Mouse (Mus musculus) MEL (cell line): Measurements from ENCODE around the gene Rasgrp1. TPM values are rescaled to one million over a fixed set of nuclear protein-coding genes. Genes with fewer than 3 reads are reported as not detected.

Experiments
- DNase-seq: peaks from one replicate; pipeline ENCODE4 v3.0.0; 2011; ENCODE audit warnings: low read depth, low spot score
- H3K27ac ChIP-seq: 2 replicates; pipeline ENCODE4 v1.5.1; 2012; ENCODE audit warnings: low read depth, mild to moderate bottlenecking, control low read depth, low read length, moderate library complexity; ENCODE audit not compliant: control insufficient read depth
- H3K27me3 ChIP-seq, 2 experiments: fragments of 150-350 bp in 1 of 2; sonication (generic) in 1 of 2; 2 replicates each; pipeline ENCODE4 v1.6.1; 2012; ENCODE audit warnings: low read length in 2 of 2, mild to moderate bottlenecking in 2 of 2, improper control_type of control experiment in 1 of 2, moderate library complexity in 1 of 2; ENCODE audit not compliant: insufficient read depth in 2 of 2, control insufficient read depth in 1 of 2
- H3K36me3 ChIP-seq, 2 experiments: 2 replicates each; pipeline ENCODE4 v1.6.1; 2012 to 2014; ENCODE audit warnings: low read length in 2 of 2, improper control_type of control experiment in 1 of 2, inconsistent platforms in 1 of 2, mild to moderate bottlenecking in 1 of 2; ENCODE audit not compliant: insufficient read depth in 2 of 2, control insufficient read depth in 1 of 2
- H3K4me1 ChIP-seq, 2 experiments: fragments of 150-350 bp in 1 of 2; sonication (generic) in 1 of 2; 2 replicates each; pipeline ENCODE4 v1.6.1; 2012; ENCODE audit warnings: low read length in 2 of 2, improper control_type of control experiment in 1 of 2, mild to moderate bottlenecking in 1 of 2; ENCODE audit not compliant: insufficient read depth in 2 of 2, control insufficient read depth in 1 of 2
- H3K4me3 ChIP-seq, 2 experiments: fragments of 150-350 bp in 1 of 2; sonication (generic) in 1 of 2; 2 replicates each; pipeline ENCODE4 v1.5.1; 2012; ENCODE audit warnings: low read depth in 2 of 2, low read length in 2 of 2, mild to moderate bottlenecking in 2 of 2, moderate library complexity in 2 of 2, control low read depth in 1 of 2, improper control_type of control experiment in 1 of 2; ENCODE audit not compliant: control insufficient read depth in 1 of 2, insufficient read depth in 1 of 2
- H3K79me2 ChIP-seq: 2 replicates; pipeline ENCODE4 v1.6.1; 2012; ENCODE audit warnings: mild to moderate bottlenecking, low read length, moderate library complexity; ENCODE audit not compliant: control insufficient read depth, poor library complexity, insufficient read depth
- H3K9ac ChIP-seq: 2 replicates; pipeline ENCODE4 v1.6.1; 2012; ENCODE audit warnings: low read depth, mild to moderate bottlenecking, control low read depth, low read length, moderate library complexity; ENCODE audit not compliant: control insufficient read depth, poor library complexity, severe bottlenecking
- H3K9me3 ChIP-seq: fragments of 150-350 bp; sonication (generic); replicated peaks from 2 replicates; pipeline ENCODE4 v1.6.1; 2012; ENCODE audit warnings: mild to moderate bottlenecking, low read length, improper control_type of control experiment, moderate library complexity; ENCODE audit not compliant: insufficient read depth
- BHLHE40 ChIP-seq: IDR thresholded peaks from 2 replicates; pipeline ENCODE4 v1.6.1; 2012; ENCODE audit warnings: low read depth, mild to moderate bottlenecking, inconsistent platforms, low read length, improper control_type of control experiment, borderline replicate concordance
- CHD1 ChIP-seq: IDR thresholded peaks from 2 replicates; pipeline ENCODE4 v1.6.1; 2012; ENCODE audit warnings: low read depth, mild to moderate bottlenecking, inconsistent platforms, low read length, improper control_type of control experiment
- CTCF ChIP-seq, 3 experiments: IDR thresholded peaks in 2 of 3; conservative IDR thresholded peaks in 1 of 3; 2 replicates each; pipeline ENCODE4 v1.5.1; 2011 to 2012; ENCODE audit warnings: low read length in 3 of 3, low read depth in 2 of 3, mild to moderate bottlenecking in 2 of 3, improper control_type of control experiment in 1 of 3, inconsistent platforms in 1 of 3, mixed read lengths in 1 of 3, moderate library complexity in 1 of 3; ENCODE audit not compliant: control insufficient read depth in 1 of 3, insufficient read depth in 1 of 3, poor library complexity in 1 of 3, severe bottlenecking in 1 of 3
- E2F4 ChIP-seq: IDR thresholded peaks from 2 replicates; pipeline ENCODE4 v1.6.1; 2011; ENCODE audit warnings: low read depth, low read length, improper control_type of control experiment, borderline replicate concordance
- ETS1 ChIP-seq: IDR thresholded peaks from 2 replicates; pipeline ENCODE4 v1.6.1; 2012; ENCODE audit warnings: low read depth, mild to moderate bottlenecking, inconsistent platforms, low read length, improper control_type of control experiment, moderate library complexity
- JUND ChIP-seq: IDR thresholded peaks from 2 replicates; pipeline ENCODE4 v1.6.1; 2011; ENCODE audit warnings: low read depth, mild to moderate bottlenecking, improper control_type of control experiment, low read length
- MAX ChIP-seq: IDR thresholded peaks from 2 replicates; pipeline ENCODE4 v1.6.1; 2011; ENCODE audit warnings: low read length, improper control_type of control experiment
- MAZ ChIP-seq: IDR thresholded peaks from 2 replicates; pipeline ENCODE4 v1.6.1; 2012; ENCODE audit warnings: low read depth, mild to moderate bottlenecking, inconsistent platforms, low read length, improper control_type of control experiment
- MXI1 ChIP-seq: IDR thresholded peaks from 2 replicates; pipeline ENCODE4 v1.6.1; 2011; ENCODE audit warnings: mild to moderate bottlenecking, low read depth, low read length, improper control_type of control experiment
- NELFE ChIP-seq: IDR thresholded peaks from 2 replicates; pipeline ENCODE4 v1.6.1; 2011; ENCODE audit warnings: low read depth, low read length, improper control_type of control experiment
- NRF1 ChIP-seq: IDR thresholded peaks from 2 replicates; pipeline ENCODE4 v1.6.1; 2014; ENCODE audit warnings: low read depth, mild to moderate bottlenecking, inconsistent platforms, low read length, improper control_type of control experiment, moderate library complexity; ENCODE audit not compliant: poor library complexity, insufficient read depth, severe bottlenecking
- POLR2A ChIP-seq, 2 experiments: IDR thresholded peaks; 2 replicates each; pipeline ENCODE4 v1.6.1; 2011 to 2012; ENCODE audit warnings: low read length in 2 of 2, mild to moderate bottlenecking in 2 of 2, control low read depth in 1 of 2, improper control_type of control experiment in 1 of 2, low read depth in 1 of 2, moderate library complexity in 1 of 2; ENCODE audit not compliant: control insufficient read depth in 1 of 2, insufficient read depth in 1 of 2, poor library complexity in 1 of 2
- RCOR1 ChIP-seq: IDR thresholded peaks from 2 replicates; pipeline ENCODE4 v1.6.1; 2012; ENCODE audit warnings: low read depth, mild to moderate bottlenecking, inconsistent platforms, low read length, improper control_type of control experiment
- SMC3 ChIP-seq: IDR thresholded peaks from 2 replicates; pipeline ENCODE4 v1.6.1; 2011; ENCODE audit warnings: low read depth, low read length, improper control_type of control experiment
- TBP ChIP-seq: IDR thresholded peaks from 2 replicates; pipeline ENCODE4 v1.8.0; 2011; ENCODE audit warnings: low read depth, low read length, improper control_type of control experiment
- USF1 ChIP-seq: IDR thresholded peaks from 2 replicates; pipeline ENCODE4 v1.6.1; 2014; ENCODE audit warnings: low read depth, mild to moderate bottlenecking, inconsistent platforms, low read length, improper control_type of control experiment, moderate library complexity
- ZC3H11A ChIP-seq: IDR thresholded peaks from 2 replicates; pipeline ENCODE4 v1.6.1; 2012; ENCODE audit warnings: low read depth, mild to moderate bottlenecking, inconsistent platforms, low read length, improper control_type of control experiment
- ZMIZ1 ChIP-seq: IDR thresholded peaks from 2 replicates; pipeline ENCODE4 v1.6.1; 2012; ENCODE audit warnings: low read depth, mild to moderate bottlenecking, inconsistent platforms, low read length, improper control_type of control experiment, moderate library complexity
- polyA plus RNA-seq, 2 experiments: library from polyadenylated mRNA; stranded (reverse) in 1 of 2; unstranded in 1 of 2; fragments of >175 nt in 1 of 2; fragments of >200 nt in 1 of 2; gene quantifications; 2 replicates each; pipeline versions ENCODE4 v1.2.1 to v1.2.4; 2012; ENCODE audit warnings: low replicate concordance in 2 of 2, low read depth in 1 of 2; ENCODE audit not compliant: insufficient read length in 2 of 2, insufficient read depth in 1 of 2, missing spikeins in 1 of 2
- total RNA-seq: library from RNA; depleted of rRNA; stranded (reverse); fragments of 300-350 nt; gene quantifications from 2 replicates; pipeline ENCODE4 v1.2.3, GENCODE M21; 2012

Rasgrp1 gene
- total and polyA plus RNA-seq, 3 experiments = not detected

GRCm38 (mm10) chr2:117389925-117390892 lies 47.4 kb upstream of the Rasgrp1 start:
- no peak overlapping the region for H3K9ac ChIP-seq
- DNase-seq = no peak

GRCm38 (mm10) chr2:117389460-117389859 lies 46.7 kb upstream of the Rasgrp1 start:
- H3K4me1 ChIP-seq = no peaks in the 10 kb centered on the region
- H3K9me3 ChIP-seq = no peaks in the 10 kb centered on the region
- H3K27me3 ChIP-seq = no peaks in the 10 kb centered on the region
- TF ChIP-seq JUND = no peak
- no peak for TF ChIP-seq MAX
- TF ChIP-seq CHD1 = no peak
- no peak for TF ChIP-seq ETS1
- no peak overlapping the region for H3K4me3 ChIP-seq
- no peaks in the 10 kb centered on the region for H3K79me2 ChIP-seq
- no peak overlapping the region for H3K9ac ChIP-seq
- H3K36me3 ChIP-seq = no peaks in the 10 kb centered on the region
- DNase-seq = no peak
- H3K27ac ChIP-seq = no peak overlapping the region

More at GRCm38 (mm10) chr2:117389925-117390892, 47.4 kb upstream of the Rasgrp1 start:
- Histone ChIP-seq H3K4me3 (no peak overlapping the region), H3K9me3 (no peaks in the 10 kb centered on the region), H3K27ac (no peak overlapping the region), H3K36me3 (no peaks in the 10 kb centered on the region), H3K4me1 (no peaks in the 10 kb centered on the region), H3K27me3 (no peaks in the 10 kb centered on the region), H3K79me2 (no peaks in the 10 kb centered on the region)
- TF ChIP-seq MAX (no peak), POLR2A (IDR thresholded peaks at IDR 0.05; ENCODE audit: control insufficient read depth in 1 of 2, insufficient read depth in 1 of 2, low read depth in 1 of 2, low read length in 2 of 2, poor library complexity in 1 of 2) (no peak), MAZ (no peak), BHLHE40 (no peak), SMC3 (no peak), USF1 (no peak), NELFE (no peak), NRF1 (no peak), CTCF (IDR thresholded peaks at IDR 0.05 in 2 of 3, conservative IDR thresholded peaks at IDR 0.05 in 1 of 3; ENCODE audit: control insufficient read depth in 1 of 3, insufficient read depth in 1 of 3, low read depth in 2 of 3, low read length in 3 of 3, poor library complexity in 1 of 3, severe bottlenecking in 1 of 3) (no peak), TBP (no peak), ZMIZ1 (no peak), E2F4 (no peak), RCOR1 (no peak), ZC3H11A (no peak), MXI1 (no peak)
